Mouse (Mus musculus): ENCODE data around the gene St3gal3.

Gene St3gal3

DNA sequence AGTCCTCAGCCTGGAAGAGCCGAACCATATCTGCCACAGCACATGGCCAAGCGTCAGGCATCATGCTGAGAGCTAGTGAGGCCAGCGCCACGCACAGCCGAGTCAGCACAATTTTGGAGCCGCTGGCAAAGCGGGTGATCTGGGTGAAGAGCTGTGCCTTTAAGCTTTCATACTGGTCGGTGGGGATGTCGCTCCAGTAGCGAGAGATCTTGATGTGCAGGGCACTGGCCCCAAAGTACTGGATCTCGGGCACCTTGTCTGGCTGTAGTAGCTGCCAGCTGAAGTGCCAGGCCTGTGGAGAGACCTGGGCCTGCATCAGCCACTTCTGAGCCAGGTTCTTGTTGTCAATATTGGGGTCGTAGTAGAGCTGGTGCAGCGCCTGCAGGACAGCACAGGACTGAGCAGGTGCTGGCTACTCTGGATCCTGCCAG is 222.6 kb downstream of the St3gal3 start:
- ChIA-PET CTCF (interaction anchor here in 3 of 4 experiments (0.6 to 8.9 kb wide), 4 partner anchors 15 to 395 kb away, joined by 3 to 47 read pairs (median 4); partner anchors contain the start of gene Artn (in 1 of the 3)), POLR2A (interaction anchor here in 3 of 4 experiments (0.6 to 1.9 kb wide), 13 partner anchors 10 to 710 kb away, joined by 3 to 6 read pairs (median 4); partner anchors contain the start of genes Dph2 (in 2 of the 3), Artn (in 1 of the 3) and Kdm4a (in 1 of the 3))

DNA sequence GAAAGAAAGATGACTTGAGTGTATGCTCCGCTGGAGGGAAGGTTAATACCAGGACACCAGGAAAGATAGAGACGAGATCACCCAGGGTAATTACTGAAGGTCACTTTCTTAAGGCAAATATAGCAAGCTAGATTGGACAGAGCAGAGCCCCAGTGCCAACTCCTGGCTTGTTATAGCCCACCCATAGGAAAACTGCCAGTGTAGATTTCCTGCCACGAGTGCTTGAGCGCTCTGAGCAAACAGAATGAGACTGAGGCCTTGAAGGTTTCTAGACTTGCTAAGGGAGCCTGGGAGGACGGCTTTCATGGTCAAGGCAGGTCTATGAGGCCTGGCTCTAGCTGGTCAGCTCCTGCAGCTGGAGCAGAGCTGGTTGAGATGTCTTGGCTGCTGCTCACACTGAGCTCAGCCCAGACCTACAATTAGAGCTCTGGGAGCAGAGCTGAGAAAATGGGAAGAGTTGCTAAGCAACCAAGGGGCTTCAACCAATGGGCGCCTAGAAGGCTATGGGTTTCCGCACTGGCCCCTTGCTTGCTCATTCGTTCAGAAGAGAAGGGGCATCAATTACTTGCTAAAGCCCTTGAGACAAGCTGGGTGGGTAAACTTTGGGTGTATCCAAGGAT is 225.8 kb downstream of the St3gal3 start:
- CTCF ChIA-PET: no interaction called here
- POLR2A ChIA-PET: interaction anchor here in 2 of 4 experiments (1.1 to 2.1 kb wide), 3 partner anchors 11 to 22 kb away, joined by 3 to 5 read pairs (median 3); partner anchors contain the start of gene Atp6v0b (in 1 of the 2)

DNA sequence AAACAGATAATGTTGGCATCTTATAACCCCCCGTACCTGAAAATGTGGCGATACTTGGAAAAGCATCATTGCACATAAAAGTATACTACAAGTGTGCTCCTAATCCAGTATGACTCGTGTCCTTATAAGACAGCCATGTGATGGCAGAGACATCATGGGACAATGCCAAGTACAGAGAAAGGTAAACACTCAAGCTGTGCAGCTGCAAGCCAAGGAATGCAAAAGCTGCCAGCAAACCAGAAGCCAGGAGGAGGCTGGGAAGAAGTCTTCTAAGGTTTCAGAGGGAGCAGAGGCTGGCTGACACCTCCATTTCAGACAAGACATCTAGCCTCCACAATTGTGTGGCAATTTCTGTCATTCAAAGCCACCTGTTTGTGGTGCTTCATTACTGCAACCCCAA is 228.5 kb downstream of the St3gal3 start:
- CTCF ChIA-PET: interaction anchor here in 2 of 4 experiments (0.6 to 1.9 kb wide), 2 partner anchors 22 to 30 kb away, joined by 4 to 6 read pairs; no protein-coding TSS in a partner anchor
- POLR2A ChIA-PET: interaction anchor here in 2 of 4 experiments (0.6 to 1.3 kb wide), 4 partner anchors 15 to 114 kb away, joined by 3 read pairs; no protein-coding TSS in a partner anchor

DNA sequence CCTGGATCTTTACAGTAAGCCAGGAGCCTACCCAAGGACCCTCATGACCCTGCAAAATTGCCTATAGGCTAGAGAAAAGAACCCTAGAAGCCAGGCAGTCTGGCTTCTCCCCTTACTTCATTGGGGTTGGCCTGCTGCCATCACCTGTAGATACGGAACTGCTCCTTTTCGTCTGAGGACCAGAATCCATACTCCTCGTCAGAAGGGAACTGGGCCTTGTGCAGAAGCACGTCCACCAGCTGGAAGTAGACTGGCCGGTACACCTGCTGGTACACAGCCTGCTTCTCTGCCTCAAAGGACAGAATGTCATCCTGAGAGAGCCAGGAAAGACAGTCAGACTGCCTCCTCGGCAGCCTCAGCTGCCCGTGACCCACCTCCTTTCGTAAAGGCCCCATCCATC is 230.0 kb downstream of the St3gal3 start:
- ChIA-PET CTCF (interaction anchor here in 1 of 4 experiments (1.9 kb wide), 1 partner anchor 23 kb away, joined by 6 read pairs; no protein-coding TSS in a partner anchor), POLR2A (interaction anchor here in 1 of 4 experiments (1.3 kb wide), 1 partner anchor 24 kb away, joined by 3 read pairs; no protein-coding TSS in a partner anchor)

DNA sequence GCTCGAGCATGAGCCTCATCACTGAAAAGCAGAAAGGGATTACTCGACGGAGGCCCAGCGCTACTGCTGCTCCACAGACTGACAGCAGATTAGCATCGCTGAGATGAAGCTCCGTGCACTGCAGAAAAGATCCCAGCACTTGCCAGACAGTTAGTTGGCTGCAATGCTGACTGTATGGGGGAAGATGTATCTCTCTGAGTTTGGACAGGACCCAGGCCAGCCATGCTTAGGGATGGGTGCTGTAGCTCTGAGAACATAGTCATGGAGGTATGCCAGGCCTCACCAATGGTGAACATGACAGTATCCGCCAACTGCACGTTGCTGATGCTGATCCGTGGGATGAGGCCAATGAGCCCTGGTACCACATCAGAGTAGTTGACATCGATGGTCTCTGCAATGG is 230.6 kb downstream of the St3gal3 start:
- ChIA-PET CTCF (interaction anchor here in 1 of 4 experiments (0.9 kb wide), 1 partner anchor 23 kb away, joined by 3 read pairs; no protein-coding TSS in a partner anchor), POLR2A (interaction anchor here in 2 of 4 experiments (1.4 to 1.5 kb wide), 2 partner anchors 13 kb away, joined by 3 read pairs; partner anchors contain the start of gene Dph2 (in 1 of the 2))

DNA sequence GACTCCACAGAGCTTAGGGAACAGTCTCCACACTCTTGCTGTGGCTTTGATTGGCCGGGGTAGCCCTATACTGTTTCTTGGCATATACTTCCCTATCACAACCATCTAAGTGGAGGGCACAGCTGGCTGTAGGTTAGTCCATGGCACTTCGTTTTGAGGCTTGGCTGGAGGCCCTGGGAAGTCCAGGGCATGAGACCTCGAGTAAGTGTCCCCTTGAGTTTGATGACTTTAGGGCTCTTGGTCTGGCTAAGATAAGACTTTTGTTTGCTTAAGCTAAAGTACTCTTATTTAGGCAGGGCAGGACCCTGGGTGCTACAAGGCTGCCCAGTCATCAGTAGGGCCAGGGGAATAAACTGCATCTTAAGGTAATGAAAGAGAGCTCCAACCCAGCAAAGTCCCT is 236.6 kb downstream of the St3gal3 start:
- POLR2A ChIA-PET: interaction anchor here in 2 of 4 experiments (0.9 to 1.5 kb wide), 4 partner anchors 10 to 14 kb away, joined by 3 to 5 read pairs (median 5); partner anchors contain the start of gene Atp6v0b (in 2 of the 2)
- CTCF ChIA-PET: no interaction called here

DNA sequence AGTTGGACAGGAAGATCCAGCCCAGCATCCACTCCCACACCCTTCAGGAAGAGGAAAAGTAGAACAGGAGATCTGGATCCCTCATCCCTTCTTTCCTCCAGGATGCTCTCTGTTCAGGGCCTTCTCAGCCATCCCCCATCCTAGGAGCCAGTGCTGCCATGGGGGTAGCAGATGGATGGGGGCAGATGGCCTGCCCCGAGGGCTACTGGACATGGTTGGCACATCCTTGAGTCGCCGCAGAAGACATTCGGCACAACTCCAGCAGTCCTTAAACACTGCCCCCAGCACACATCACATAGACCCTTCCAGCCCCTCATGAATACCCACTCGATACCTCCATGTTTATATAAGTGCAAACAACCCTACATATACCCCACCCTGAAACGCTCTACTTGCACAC is 238.7 kb downstream of the St3gal3 start:
- CTCF ChIA-PET: interaction anchor here in 1 of 4 experiments (0.6 kb wide), 1 partner anchor 41 kb away, joined by 3 read pairs; no protein-coding TSS in a partner anchor
- POLR2A ChIA-PET: interaction anchor here in 1 of 4 experiments (1.8 kb wide), 1 partner anchor 16 kb away, joined by 4 read pairs; no protein-coding TSS in a partner anchor

DNA sequence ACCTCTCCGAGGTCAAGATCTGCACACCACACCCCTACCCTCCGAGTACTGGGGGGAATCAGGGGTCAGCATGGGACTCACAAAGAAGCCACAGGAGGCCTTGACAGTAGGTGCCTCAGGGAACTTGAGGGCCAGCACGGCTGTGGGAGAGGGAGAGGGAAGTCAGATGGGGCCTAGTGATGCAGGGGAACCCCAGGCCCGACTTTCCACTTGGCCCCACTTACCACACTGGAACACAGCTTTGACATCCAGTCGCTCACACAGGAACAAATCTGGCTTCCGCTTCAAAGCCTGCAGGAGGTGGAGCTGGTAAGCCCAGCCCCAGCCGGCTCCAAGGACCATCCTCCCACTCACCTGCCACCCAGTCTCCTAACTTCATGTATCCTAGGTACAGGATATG is 239.4 kb downstream of the St3gal3 start:
- ChIA-PET POLR2A (interaction anchor here in 2 of 4 experiments (0.6 to 1.8 kb wide), 3 partner anchors 17 to 57 kb away, joined by 4 to 6 read pairs (median 6); no protein-coding TSS in a partner anchor), CTCF (interaction anchor here in 2 of 4 experiments (0.5 to 0.6 kb wide), 2 partner anchors 25 to 42 kb away, joined by 3 read pairs; no protein-coding TSS in a partner anchor)

DNA sequence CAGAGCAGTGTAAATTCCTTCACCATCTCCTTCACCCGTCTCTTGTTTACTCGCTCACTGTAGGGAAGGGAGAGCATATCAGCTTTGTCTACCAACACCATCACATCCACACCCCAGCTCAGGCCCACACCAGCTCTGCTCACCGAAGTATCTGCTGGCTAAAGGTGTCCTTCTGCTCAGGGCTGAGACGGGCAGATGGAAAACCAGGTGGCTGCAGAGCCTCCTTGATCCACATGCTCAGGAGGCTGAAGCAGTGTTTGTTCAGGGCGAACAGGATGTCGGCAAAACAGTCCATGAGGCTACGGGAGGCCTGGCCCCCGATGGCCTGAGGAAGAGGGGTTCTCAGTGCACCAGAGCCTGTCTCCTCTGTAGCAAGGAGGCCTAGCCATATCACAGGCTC is 240.1 kb downstream of the St3gal3 start:
- POLR2A ChIA-PET: interaction anchor here in 1 of 4 experiments (1.5 to 1.8 kb wide), 3 partner anchors 18 to 43 kb away, joined by 4 to 5 read pairs (median 4); no protein-coding TSS in a partner anchor
- CTCF ChIA-PET: interaction anchor here in 3 of 4 experiments (0.5 to 1.4 kb wide), 3 partner anchors 24 to 189 kb away, joined by 3 read pairs; no protein-coding TSS in a partner anchor

DNA sequence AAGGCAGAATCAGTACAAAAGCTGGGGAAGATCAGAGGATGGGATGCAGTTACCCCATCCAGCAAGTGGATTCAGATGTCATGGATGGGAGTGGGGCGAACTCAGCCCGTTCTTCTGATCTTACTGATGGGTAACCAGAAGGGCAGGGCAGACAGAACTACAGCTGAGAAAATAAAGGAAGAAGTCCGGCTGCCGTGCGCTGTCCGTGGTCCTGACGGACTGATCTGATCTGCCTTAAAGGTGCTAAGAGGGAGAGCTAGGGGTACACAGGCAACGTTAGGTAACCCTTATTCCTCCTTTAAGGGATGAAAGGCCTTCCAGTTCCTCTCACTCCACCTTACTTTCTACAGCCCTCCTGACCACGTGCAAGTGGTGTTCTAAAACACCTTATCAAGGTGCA is 241.3 kb downstream of the St3gal3 start:
- POLR2A ChIA-PET: interaction anchor here in 2 of 4 experiments (0.7 to 2.4 kb wide), 14 partner anchors 10 to 605 kb away, joined by 3 to 11 read pairs (median 3); partner anchors contain the start of genes Ipo13 (in 2 of the 2), B4galt2 (in 1 of the 2) and Kdm4a (in 1 of the 2)

DNA sequence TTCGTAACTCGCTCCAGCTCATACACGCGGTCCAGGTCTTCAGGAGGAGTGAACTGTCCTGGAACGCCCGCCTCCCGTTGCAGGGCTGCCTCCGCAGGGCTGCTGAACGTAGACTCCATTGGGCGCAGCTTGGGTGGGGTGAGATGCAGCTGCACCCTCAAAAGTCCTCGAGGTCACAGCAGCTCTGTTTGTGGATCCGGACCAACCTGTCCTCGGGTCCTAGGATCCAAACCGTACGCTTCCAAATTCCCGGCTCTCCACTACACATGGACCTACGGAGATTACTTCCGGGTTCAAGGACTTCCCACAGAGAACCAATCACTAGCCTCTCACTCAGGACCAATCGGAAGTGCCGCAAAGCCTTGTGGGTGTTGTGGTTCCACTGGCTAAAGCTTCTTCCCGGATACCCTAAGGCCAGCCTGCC is 243.0 kb downstream of the St3gal3 start, which contains the start of gene Dph2:
Gene Dph2 (minus strand): TSS at position 295 of the 424 bp plus-strand sequence.
- ChIA-PET POLR2A (interaction anchor here (0.5 to 3.8 kb wide), 38 partner anchors 8 to 669 kb away, joined by 3 to 28 read pairs (median 4); partner anchors contain the start of genes B4galt2 (in 3 of the 4), Ipo13 (in 2 of the 4), Kdm4a (in 1 of the 4) and Slc6a9 (in 1 of the 4)), CTCF (interaction anchor here (0.9 to 1.9 kb wide), 9 partner anchors 22 to 192 kb away, joined by 3 to 7 read pairs (median 4); no protein-coding TSS in a partner anchor)

More for the DNA sequence above, 241.3 kb downstream of the St3gal3 start:
- CTCF ChIA-PET: interaction anchor here in 3 of 4 experiments (0.5 to 1.3 kb wide), 5 partner anchors 35 to 190 kb away, joined by 3 to 5 read pairs (median 3); no protein-coding TSS in a partner anchor

DNA sequence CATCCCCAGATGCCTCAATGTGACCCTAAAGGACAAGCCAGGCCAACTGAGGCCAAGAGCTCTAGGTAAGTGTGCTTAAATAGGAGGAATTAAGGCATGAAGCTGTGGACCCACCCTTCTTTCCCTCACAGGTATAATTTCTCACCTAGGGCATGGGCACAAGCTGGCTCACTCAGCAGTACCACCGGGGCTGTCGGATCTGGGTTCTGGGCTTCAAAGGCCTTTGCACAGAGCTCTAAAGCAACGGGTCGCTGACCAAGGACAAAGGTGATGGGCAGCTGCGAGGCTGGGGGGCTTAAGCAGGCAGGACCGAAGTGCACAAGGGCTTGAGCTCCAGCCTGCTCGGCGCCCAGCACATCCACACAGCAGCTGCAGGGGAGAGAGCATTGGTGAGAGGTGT is 244.0 kb downstream of the St3gal3 start:
- CTCF ChIA-PET: interaction anchor here in 3 of 4 experiments (0.6 to 1.9 kb wide), 5 partner anchors 32 to 193 kb away, joined by 3 to 7 read pairs (median 6); no protein-coding TSS in a partner anchor
- POLR2A ChIA-PET: interaction anchor here in 3 of 4 experiments (0.6 to 3.8 kb wide), 18 partner anchors 8 to 246 kb away, joined by 3 to 28 read pairs (median 5); partner anchors contain the start of genes B4galt2 (in 1 of the 3), Ipo13 (in 1 of the 3) and Slc6a9 (in 1 of the 3)

DNA sequence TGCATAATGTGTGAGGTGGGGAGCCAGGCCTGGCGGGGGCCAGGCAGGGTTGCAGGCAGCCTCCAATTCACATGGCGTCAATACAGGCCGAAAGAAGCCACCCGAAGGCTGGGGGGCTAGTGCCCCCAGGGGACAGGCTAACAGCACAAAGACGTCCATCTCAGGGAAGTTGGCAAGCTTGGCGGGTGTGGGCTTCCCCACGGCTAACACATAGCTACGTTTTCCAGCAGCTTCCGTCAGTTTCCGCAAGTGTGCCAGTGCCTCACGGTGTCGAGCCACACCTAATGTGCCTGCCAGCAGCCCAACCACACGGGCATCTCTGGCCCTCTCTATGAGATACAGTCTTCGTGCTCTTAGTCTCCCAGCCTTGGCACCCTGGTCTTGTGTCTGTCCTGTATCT is 244.7 kb downstream of the St3gal3 start:
- ChIA-PET CTCF (no interaction called here), POLR2A (interaction anchor here in 2 of 4 experiments (1.2 to 3.8 kb wide), 3 partner anchors 26 to 54 kb away, joined by 4 to 28 read pairs (median 15); partner anchors contain the start of genes Ipo13 (in 1 of the 2) and Slc6a9 (in 1 of the 2))

DNA sequence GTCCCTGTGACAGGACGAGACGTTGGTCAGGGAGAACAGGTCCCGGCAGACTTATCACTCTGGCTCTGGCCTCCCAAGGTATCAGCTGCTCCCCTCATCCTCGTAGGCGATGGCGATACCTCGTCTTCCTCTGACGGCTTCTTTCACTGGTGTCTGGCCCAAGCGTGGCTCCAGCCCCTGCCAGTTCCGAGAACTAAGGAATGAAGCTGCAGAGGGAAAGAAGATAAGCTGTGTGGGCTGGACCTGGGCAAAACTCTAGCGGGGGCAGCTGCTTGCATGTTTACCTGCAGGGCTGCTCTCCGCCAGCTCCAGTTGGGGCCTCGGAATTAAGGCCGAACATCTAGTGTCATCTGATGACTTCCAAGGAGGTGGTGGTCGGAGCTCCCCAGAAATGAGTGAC is 245.2 kb downstream of the St3gal3 start:
- ChIA-PET CTCF (no interaction called here), POLR2A (interaction anchor here in 2 of 4 experiments (1.2 to 3.8 kb wide), 3 partner anchors 27 to 54 kb away, joined by 4 to 28 read pairs (median 15); partner anchors contain the start of genes Ipo13 (in 1 of the 2) and Slc6a9 (in 1 of the 2))

DNA sequence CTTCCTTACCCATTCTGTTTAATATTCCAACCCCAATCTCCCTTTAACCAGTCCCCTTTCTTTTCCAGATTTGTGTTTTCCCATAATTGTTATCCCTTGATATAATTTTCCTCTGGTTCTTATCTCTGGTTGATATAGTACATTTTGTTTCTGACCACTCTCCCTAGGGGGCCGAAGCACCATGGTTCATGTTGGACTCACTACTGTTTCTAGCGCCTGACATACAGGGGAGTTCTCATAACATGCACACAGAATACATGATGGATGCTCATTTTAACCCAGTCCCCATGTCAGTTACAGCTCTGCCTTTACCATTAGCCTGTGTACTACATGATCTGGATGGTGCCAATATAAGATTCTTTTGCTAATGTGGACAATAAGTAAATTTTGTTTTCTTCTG is 246.8 kb downstream of the St3gal3 start:
- POLR2A ChIA-PET: interaction anchor here in 3 of 4 experiments (0.5 to 2.5 kb wide), 16 partner anchors 10 to 732 kb away, joined by 3 to 9 read pairs (median 4); partner anchors contain the start of genes Ipo13 (in 1 of the 3), Kdm4a (in 1 of the 3) and Rps8 (in 1 of the 3)

DNA sequence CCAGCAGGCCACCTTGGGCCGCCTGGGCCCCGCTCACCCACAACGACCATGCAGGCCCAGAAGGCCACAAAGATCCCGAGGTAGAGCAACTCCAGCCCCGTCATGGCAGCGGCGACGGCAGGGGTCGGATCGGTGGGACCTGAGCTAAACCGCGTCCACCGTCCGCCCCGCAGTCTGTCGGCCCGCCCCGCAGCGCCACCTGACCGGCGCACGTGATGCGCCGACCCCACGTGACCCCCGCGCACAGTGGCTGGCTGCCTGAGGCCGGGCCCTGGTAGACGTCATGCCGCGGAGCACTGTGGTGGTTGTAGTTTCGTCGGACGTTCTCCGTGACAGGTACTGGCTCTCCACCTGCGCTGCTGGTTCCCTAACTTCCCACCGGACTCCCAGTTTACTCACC is 247.6 kb downstream of the St3gal3 start, which contains the start of gene Atp6v0b:
Gene Atp6v0b (minus strand): TSS at position 201 of the 400 bp plus-strand sequence.
- CTCF ChIA-PET: interaction anchor here in 2 of 4 experiments (0.7 to 1.3 kb wide), 3 partner anchors 28 to 1155 kb away, joined by 3 to 5 read pairs (median 4); no protein-coding TSS in a partner anchor
- POLR2A ChIA-PET: interaction anchor here in 3 of 4 experiments (0.5 to 2.5 kb wide), 33 partner anchors 9 to 761 kb away, joined by 3 to 14 read pairs (median 4); partner anchors contain the start of genes Ipo13 (in 2 of the 3), Artn (in 1 of the 3), Ccdc24 (in 1 of the 3) and Kdm4a (in 1 of the 3)

More for the DNA sequence above, 246.8 kb downstream of the St3gal3 start:
- CTCF ChIA-PET: interaction anchor here in 1 of 4 experiments (1.3 kb wide), 1 partner anchor 40 kb away, joined by 4 read pairs; no protein-coding TSS in a partner anchor

DNA sequence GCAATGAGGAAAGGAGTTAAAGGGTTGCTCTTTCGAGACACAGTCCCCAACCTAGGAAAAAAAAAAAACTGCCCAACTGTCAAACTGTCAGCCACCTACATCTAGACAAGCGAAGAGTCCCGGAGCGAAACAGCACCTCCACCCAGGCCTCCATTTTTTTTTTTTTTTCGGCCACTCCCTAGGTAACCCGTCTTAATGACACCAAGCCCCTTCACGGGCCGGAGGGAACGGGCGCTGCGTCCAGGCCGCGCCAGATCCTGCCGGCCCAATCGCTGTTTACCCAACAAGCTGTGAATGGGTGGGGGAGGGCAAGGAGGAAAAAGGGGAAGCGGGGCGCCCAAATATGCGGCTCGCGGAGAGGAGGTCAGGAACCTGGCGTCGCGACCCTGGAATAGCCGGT is 248.1 kb downstream of the St3gal3 start:
- ChIA-PET CTCF (interaction anchor here in 2 of 4 experiments (0.7 to 1.3 kb wide), 3 partner anchors 28 to 1155 kb away, joined by 3 to 5 read pairs (median 4); no protein-coding TSS in a partner anchor), POLR2A (interaction anchor here in 3 of 4 experiments (0.6 to 2.5 kb wide), 32 partner anchors 9 to 761 kb away, joined by 3 to 14 read pairs (median 4); partner anchors contain the start of genes Artn (in 1 of the 3), Ccdc24 (in 1 of the 3), Ipo13 (in 1 of the 3) and Kdm4a (in 1 of the 3))

All from embryonic stem cell, embryonic (primary cell).